Mouse (Mus musculus): Measurements from ENCODE around the gene Gal. TPM values are rescaled to one million over a fixed set of nuclear protein-coding genes. Genes with fewer than 3 reads are reported as not detected.

Gal gene
- total and polyA plus RNA-seq, 3 experiments: not detected

DNA sequence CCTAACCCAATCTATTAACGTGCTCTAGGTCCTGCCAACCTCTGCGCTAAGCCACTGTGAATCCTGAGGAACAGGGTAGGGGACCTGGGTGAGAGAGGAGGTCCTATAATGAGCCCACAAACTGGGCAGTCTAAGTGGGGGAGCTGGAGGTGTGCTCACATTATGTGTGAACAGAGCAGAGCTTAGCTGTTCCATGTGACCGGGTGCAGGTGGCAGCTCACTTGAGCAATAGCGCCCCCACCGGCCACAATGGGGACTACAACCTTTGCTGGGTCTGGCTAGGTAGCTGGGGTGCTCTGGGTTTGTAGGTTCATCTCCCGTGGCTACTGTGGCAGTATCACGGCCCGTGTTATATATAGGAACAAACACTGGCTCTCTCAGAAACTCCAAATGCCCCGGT, 22.5 kb upstream of the Gal start:
- H3K27me3 ChIP-seq (replicated peaks): peaks cover 28% of the 10 kb centered on the region
- H3K4me3 ChIP-seq (replicated peaks in 1 of 3; ENCODE audit: low read depth in 2 of 3, low read length in 2 of 3, poor library complexity in 1 of 3): no peak overlapping the region
- no peaks in the 10 kb centered on the region for H3K79me2 ChIP-seq (replicated peaks; ENCODE audit: control insufficient read depth, extremely low read depth, insufficient read depth, poor library complexity, severe bottlenecking)
- DNase-seq (ENCODE audit: extremely low read depth): peak; percentile 38
- H3K9ac ChIP-seq (ENCODE audit: insufficient read depth, low read depth): no peak overlapping the region
- H3K9me3 ChIP-seq (replicated peaks; ENCODE audit: low read length): no peaks in the 10 kb centered on the region
- H3K4me1 ChIP-seq (ENCODE audit: control insufficient read depth in 1 of 2, insufficient read depth in 2 of 2): no peaks in the 10 kb centered on the region
- peak; percentile 6; the same call in 1 of the 2 replicates for TF ChIP-seq SMC3 (IDR thresholded peaks at IDR 0.05; ENCODE audit: low read depth, low read length)
- TF ChIP-seq USF1 (IDR thresholded peaks at IDR 0.05; ENCODE audit: low read depth, low read length): no peak
- TF ChIP-seq ETS1 (conservative IDR thresholded peaks at IDR 0.05; ENCODE audit: low read depth, low read length): no peak
- 0 out of 2 replicates have a peak, but pooled peaks have one; percentile 19 for TF ChIP-seq MYC (IDR thresholded peaks at IDR 0.05; ENCODE audit: low read depth, low read length)
- peak; percentile 63 to 69 for TF ChIP-seq CTCF (conservative IDR thresholded peaks at IDR 0.05 in 1 of 2, IDR thresholded peaks at IDR 0.05 in 1 of 2; ENCODE audit: low read depth in 2 of 2, low read length in 2 of 2)
- TF ChIP-seq HCFC1 (IDR thresholded peaks at IDR 0.05; ENCODE audit: low read depth, low read length): no peak
- peak; percentile 50 for TF ChIP-seq RAD21 (IDR thresholded peaks at IDR 0.05; ENCODE audit: low read depth, low read length)
- TF ChIP-seq EP300 (IDR thresholded peaks at IDR 0.05; ENCODE audit: low read length): no peak
- dilution Hi-C loops (cut with MboI; ENCODE audit: extremely low pct_ligation_motif_present, extremely low pct_unique_long_range_greater_than_20kb, low sequenced_read_pairs) (no loop called here), in situ Hi-C loops (cut with MboI; ENCODE audit: low pct_ligation_motif_present, low pct_unique_long_range_greater_than_20kb, low sequenced_read_pairs) (no loop called here)
- H3K4me2 ChIP-seq (ENCODE audit: insufficient read depth, low read depth, poor library complexity, severe bottlenecking): no peak overlapping the region
- no peak overlapping the region for H3K27ac ChIP-seq (ENCODE audit: insufficient read depth, low read depth)
- no peaks in the 10 kb centered on the region for H3K36me3 ChIP-seq (replicated peaks in 1 of 2; ENCODE audit: control insufficient read depth in 1 of 2, insufficient read depth in 1 of 2, low read length in 1 of 2)

- Histone ChIP-seq H3K79me2 (replicated peaks; ENCODE audit: control insufficient read depth, extremely low read depth, insufficient read depth, poor library complexity, severe bottlenecking) (no peaks in the 10 kb centered on the region), H3K4me3 (replicated peaks in 1 of 3; ENCODE audit: low read depth in 2 of 3, low read length in 2 of 3, poor library complexity in 1 of 3) (no peak overlapping the region), H3K27ac (ENCODE audit: insufficient read depth, low read depth) (no peak overlapping the region), H3K4me1 (ENCODE audit: control insufficient read depth in 1 of 2, insufficient read depth in 2 of 2) (peaks cover 0 to 6% of the 10 kb centered on the region in 2 experiments; a peak in 2 of 4 replicates), H3K4me2 (ENCODE audit: insufficient read depth, low read depth, poor library complexity, severe bottlenecking) (no peak overlapping the region), H3K9me3 (replicated peaks; ENCODE audit: low read length) (no peaks in the 10 kb centered on the region), H3K27me3 (replicated peaks) (peaks cover 23% of the 10 kb centered on the region), H3K36me3 (replicated peaks in 1 of 2; ENCODE audit: control insufficient read depth in 1 of 2, insufficient read depth in 1 of 2, low read length in 1 of 2) (no peaks in the 10 kb centered on the region), H3K9ac (ENCODE audit: insufficient read depth, low read depth) (no peak overlapping the region)
- DNase-seq (ENCODE audit: extremely low read depth): no peak
- dilution Hi-C loops (cut with MboI; ENCODE audit: extremely low pct_ligation_motif_present, extremely low pct_unique_long_range_greater_than_20kb, low sequenced_read_pairs) (no loop called here), in situ Hi-C loops (cut with MboI; ENCODE audit: low pct_ligation_motif_present, low pct_unique_long_range_greater_than_20kb, low sequenced_read_pairs) (no loop called here)
- TF ChIP-seq CTCF (conservative IDR thresholded peaks at IDR 0.05 in 1 of 2, IDR thresholded peaks at IDR 0.05 in 1 of 2; ENCODE audit: low read depth in 2 of 2, low read length in 2 of 2): no peak
- no peak for TF ChIP-seq MEF2A (IDR thresholded peaks at IDR 0.05; ENCODE audit: borderline replicate concordance, low read depth, low read length)
- no peak for TF ChIP-seq TCF12 (IDR thresholded peaks at IDR 0.05; ENCODE audit: low read depth, low read length)
- TF ChIP-seq NELFE (IDR thresholded peaks at IDR 0.05; ENCODE audit: low read depth, low read length): no peak
- TF ChIP-seq USF1 (IDR thresholded peaks at IDR 0.05; ENCODE audit: low read depth, low read length): no peak
- TF ChIP-seq ETS1 (conservative IDR thresholded peaks at IDR 0.05; ENCODE audit: low read depth, low read length): no peak
- no peak for TF ChIP-seq CHD2 (IDR thresholded peaks at IDR 0.05; ENCODE audit: low read length)
- no peak for TF ChIP-seq SMC3 (IDR thresholded peaks at IDR 0.05; ENCODE audit: low read depth, low read length)
- no peak for TF ChIP-seq RAD21 (IDR thresholded peaks at IDR 0.05; ENCODE audit: low read depth, low read length)
- no peak for TF ChIP-seq MAZ (IDR thresholded peaks at IDR 0.05; ENCODE audit: low read depth, low read length)
- TF ChIP-seq RCOR1 (conservative IDR thresholded peaks at IDR 0.05; ENCODE audit: low read depth, low read length): no peak
- TF ChIP-seq EP300 (IDR thresholded peaks at IDR 0.05; ENCODE audit: low read length): no peak
- no peak for TF ChIP-seq JUND (conservative IDR thresholded peaks at IDR 0.05; ENCODE audit: low read depth, low read length)
- TF ChIP-seq USF2 (conservative IDR thresholded peaks at IDR 0.05; ENCODE audit: low read depth, low read length): no peak
- no peak for TF ChIP-seq NRF1 (IDR thresholded peaks at IDR 0.05; ENCODE audit: low read depth, low read length)
Measured at GRCm38 (mm10) chr19:3435824-3436223, 21.5 kb upstream of the Gal start.

Data from CH12.LX (cell line).